Mouse (Mus musculus) limb, embryonic 14.5 days (tissue): ENCODE measurements around the gene Atg7. TPM values are rescaled to one million over a fixed set of nuclear protein-coding genes. Genes with fewer than 3 reads are reported as not detected.

Experiments
- ATAC-seq: fragments of 200-750 bp; cut with Nextera tagmentation; 2 replicates; pipeline ENCODE4 v1.8.0; 2017; ENCODE audit warnings: low read depth, moderate number of reproducible peaks, moderate TSS enrichment; ENCODE audit not compliant: low FRiP score
- DNase-seq: peaks from one replicate; pipeline ENCODE4 v3.0.0-alpha.2; 2015; ENCODE audit warnings: low spot score
- H3K27ac ChIP-seq: fragments of 300-500 bp; sonication (generic); replicated peaks from 2 replicates; pipeline ENCODE4 v1.5.1; 2014; ENCODE audit warnings: low read depth, mild to moderate bottlenecking, low read length, moderate library complexity, mixed read lengths
- H3K27me3 ChIP-seq: fragments of 300-500 bp; sonication (generic); 2 replicates; pipeline ENCODE4 v1.6.1; 2014; ENCODE audit warnings: low read length, mixed read lengths; ENCODE audit not compliant: control insufficient read depth, insufficient read depth
- H3K36me3 ChIP-seq: fragments of 300-500 bp; sonication (generic); 2 replicates; pipeline ENCODE4 v1.6.1; 2014; ENCODE audit warnings: mild to moderate bottlenecking, low read length, moderate library complexity, mixed read lengths; ENCODE audit not compliant: control insufficient read depth, insufficient read depth
- H3K4me1 ChIP-seq: fragments of 300-500 bp; sonication (generic); 2 replicates; pipeline ENCODE4 v1.6.1; 2014; ENCODE audit warnings: antibody characterized with exemption, low read length, mixed read lengths; ENCODE audit not compliant: control insufficient read depth, insufficient read depth
- H3K4me2 ChIP-seq: fragments of 300-500 bp; sonication (generic); replicated peaks from 2 replicates; pipeline ENCODE4 v1.6.1; 2014; ENCODE audit warnings: low read depth, mild to moderate bottlenecking, low read length, moderate library complexity; ENCODE audit not compliant: severe bottlenecking
- H3K4me3 ChIP-seq: fragments of 300-500 bp; sonication (generic); replicated peaks from 2 replicates; pipeline ENCODE4 v1.5.1; 2014; ENCODE audit warnings: low read length
- H3K9ac ChIP-seq: fragments of 300-500 bp; sonication (generic); 2 replicates; pipeline ENCODE4 v1.6.1; 2014; ENCODE audit warnings: mild to moderate bottlenecking, low read depth, low read length, moderate library complexity; ENCODE audit not compliant: severe bottlenecking
- H3K9me3 ChIP-seq: fragments of 300-500 bp; sonication (generic); 2 replicates; pipeline ENCODE4 v1.6.1; 2016; ENCODE audit warnings: low read length; ENCODE audit not compliant: control insufficient read depth
- POLR2A ChIP-seq: fragments of 200-500 bp; IDR thresholded peaks from 2 replicates; pipeline ENCODE4 v1.8.0; 2012; ENCODE audit warnings: inconsistent platforms, mild to moderate bottlenecking, moderate library complexity, borderline replicate concordance; ENCODE audit not compliant: insufficient read depth, insufficient read length; ENCODE audit errors: extremely low read depth
- WGBS: fragments of 180-500 bp; shearing (Covaris S2); extraction: QIAGEN DNeasy Blood & Tissue Kit; methylation state at CpG from one replicate; pipeline ENCODE4 v1.1.7; 2014; 5-methylcytosine and 5-hydroxymethylcytosine counted together
- polyA plus RNA-seq, 2 experiments: library from polyadenylated mRNA; depleted of rRNA in 1 of 2; stranded (reverse) in 1 of 2; unstranded in 1 of 2; fragments of >200 nt; fragmentation: Nextera tagmentation in 1 of 2; extraction: Ambion mirVana in 1 of 2; gene quantifications; 2 replicates each; pipeline versions ENCODE4 v1.2.1 to v1.2.3; 2012 to 2014

Atg7 gene
- polyA plus RNA-seq, 2 experiments: 11.6 to 19.2 TPM

DNA sequence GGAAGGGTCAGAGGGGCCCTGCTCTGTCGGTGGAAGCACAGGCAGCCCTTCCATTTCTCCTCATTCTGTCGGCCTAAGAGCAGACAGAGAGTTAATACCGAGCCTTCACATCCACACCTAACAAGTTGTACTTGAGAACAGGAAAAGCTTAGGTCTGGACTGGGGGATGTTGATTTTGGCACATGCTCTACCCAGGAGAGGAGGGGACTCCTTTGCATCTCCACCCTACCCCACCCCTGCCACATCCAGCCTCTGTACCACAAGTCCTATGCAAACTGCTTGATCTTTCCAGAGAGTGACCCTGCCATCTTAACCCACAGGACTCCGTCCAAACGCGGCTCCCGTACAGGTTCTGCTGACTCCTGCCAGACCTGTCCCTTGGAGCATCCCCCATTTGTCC is 178.7 kb downstream of the Atg7 start:
- H3K4me2 ChIP-seq: no peak overlapping the region
- no peak overlapping the region for H3K4me3 ChIP-seq
- peaks cover 26% of the 10 kb centered on the region for H3K4me1 ChIP-seq
- ATAC-seq (no peak), DNase-seq (no peak)
- no peaks in the 10 kb centered on the region for H3K36me3 ChIP-seq
- WGBS: 77% methylated on average over 7 of the region's 7 CpGs
- H3K9ac ChIP-seq: no peak overlapping the region
- no peaks in the 10 kb centered on the region for H3K27me3 ChIP-seq
- H3K9me3 ChIP-seq: no peaks in the 10 kb centered on the region
- no peak overlapping the region for H3K27ac ChIP-seq
- no peak for TF ChIP-seq POLR2A

GRCm38 (mm10) chr6:114826889-114827288 is 184.0 kb downstream of the Atg7 start:
- Histone ChIP-seq H3K9ac (no peak overlapping the region), H3K4me2 (no peak overlapping the region), H3K27ac (no peak overlapping the region), H3K4me1 (peaks cover 3% of the 10 kb centered on the region; the same call in 1 of the 2 replicates), H3K27me3 (no peaks in the 10 kb centered on the region), H3K4me3 (no peak overlapping the region), H3K36me3 (no peaks in the 10 kb centered on the region), H3K9me3 (no peaks in the 10 kb centered on the region)
- no peak for TF ChIP-seq POLR2A
- no peak for DNase-seq
- 65% methylated on average over 2 of the region's 2 CpGs for WGBS
- no peak for ATAC-seq

- Histone ChIP-seq H3K36me3 (no peaks in the 10 kb centered on the region), H3K4me3 (no peak overlapping the region), H3K27me3 (no peaks in the 10 kb centered on the region), H3K4me2 (no peak overlapping the region), H3K27ac (no peak overlapping the region), H3K9ac (no peak overlapping the region), H3K4me1 (0 out of 2 replicates have a peak, but pooled peaks cover 8% of the 10 kb centered on the region), H3K9me3 (no peaks in the 10 kb centered on the region)
- 74% methylated on average over 9 of the region's 9 CpGs for WGBS
- no peak for TF ChIP-seq POLR2A
- DNase-seq (no peak), ATAC-seq (no peak)
Measured at GRCm38 (mm10) chr6:114829660-114830438, 187.0 kb downstream of the Atg7 start.

- DNase-seq (no peak), ATAC-seq (no peak)
- no peak for TF ChIP-seq POLR2A
- H3K4me1 ChIP-seq: 0 out of 2 replicates have a peak, but pooled peaks cover 8% of the 10 kb centered on the region
- H3K4me2 ChIP-seq: no peak overlapping the region
- no peaks in the 10 kb centered on the region for H3K9me3 ChIP-seq
- no peaks in the 10 kb centered on the region for H3K27me3 ChIP-seq
- no peak overlapping the region for H3K27ac ChIP-seq
- no peaks in the 10 kb centered on the region for H3K36me3 ChIP-seq
- no peak overlapping the region for H3K9ac ChIP-seq
- 93% methylated on average over 3 of the region's 3 CpGs for WGBS
- no peak overlapping the region for H3K4me3 ChIP-seq
Measured at GRCm38 (mm10) chr6:114831807-114832206, 188.9 kb downstream of the Atg7 start.

GRCm38 (mm10) chr6:114833058-114833685 is 190.3 kb downstream of the Atg7 start:
- WGBS: 72% methylated on average over 9 of the region's 9 CpGs
- no peaks in the 10 kb centered on the region for H3K27me3 ChIP-seq
- ATAC-seq: no peak
- no peak for DNase-seq
- H3K9ac ChIP-seq: no peak overlapping the region
- no peak overlapping the region for H3K4me2 ChIP-seq
- no peaks in the 10 kb centered on the region for H3K9me3 ChIP-seq
- no peak overlapping the region for H3K27ac ChIP-seq
- no peak for TF ChIP-seq POLR2A
- H3K4me1 ChIP-seq: 0 out of 2 replicates have a peak, but pooled peaks cover 8% of the 10 kb centered on the region
- H3K4me3 ChIP-seq: no peak overlapping the region
- H3K36me3 ChIP-seq: no peaks in the 10 kb centered on the region
